Mouse (Mus musculus) hindlimb bud, embryonic 11.5 days (tissue): ENCODE data around the gene Hspa5.
"Not testable (repeated sequence)": the region's sequence is repeated elsewhere in the genome, so short reads cannot be mapped to it uniquely, and the experiment has no call there.

ENCODE experiments used
- DNase-seq: peaks from one replicate; pipeline ENCODE4 v3.0.0-alpha.2; 2012; ENCODE audit warnings: low read depth, low spot score; ENCODE audit errors: extremely low spot score

Hspa5 gene

GRCm38 (mm10) chr2:34805364-34805950 is 33.7 kb downstream of the Hspa5 start:
- no peak for DNase-seq

- DNase-seq = no peak
Observed at GRCm38 (mm10) chr2:34808057-34808456, 36.3 kb downstream of the Hspa5 start.

GRCm38 (mm10) chr2:34809568-34809967 is 37.8 kb downstream of the Hspa5 start:
- DNase-seq = no peak

DNA sequence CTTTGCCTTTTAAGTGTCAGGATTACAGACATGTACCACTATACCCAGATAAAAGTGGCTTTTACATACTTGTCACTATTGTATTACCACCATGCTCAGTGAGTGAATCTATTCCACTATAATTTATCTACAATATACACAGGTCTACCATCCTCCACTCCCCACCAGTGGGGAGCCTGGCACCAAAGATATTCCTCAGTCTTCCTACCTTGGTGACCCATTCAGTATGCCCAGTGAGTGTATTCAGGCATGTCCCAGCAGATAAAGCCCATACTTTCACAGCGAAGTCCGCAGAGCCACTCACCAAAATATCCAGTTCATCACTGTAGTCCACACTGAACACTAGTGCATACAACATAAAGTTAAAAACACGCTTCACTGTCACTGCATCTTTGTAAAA is 39.0 kb downstream of the Hspa5 start:
- DNase-seq = no peak

DNA sequence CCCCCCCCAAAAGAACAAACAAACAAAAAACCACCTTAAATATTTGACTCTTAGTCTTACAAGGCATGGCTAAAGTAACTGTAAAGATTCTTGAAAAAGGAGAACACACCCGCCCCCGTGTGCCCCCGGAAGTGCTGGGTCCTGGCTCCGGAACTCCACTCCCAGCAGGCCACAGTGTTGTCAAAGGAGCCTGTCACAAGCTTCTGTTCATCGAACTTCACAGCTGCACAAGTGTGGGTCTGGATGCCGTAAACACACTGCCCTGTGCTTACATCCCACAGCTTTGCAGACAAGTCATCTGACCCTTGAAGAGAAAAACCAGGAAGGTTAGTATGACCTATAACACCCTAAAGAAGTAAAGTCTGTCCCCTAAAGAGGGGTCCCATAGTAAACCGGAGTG is 40.9 kb downstream of the Hspa5 start:
- no peak for DNase-seq

- DNase-seq = not testable (repeated sequence)
Observed at GRCm38 (mm10) chr2:34815893-34816292, 44.1 kb downstream of the Hspa5 start.

DNA sequence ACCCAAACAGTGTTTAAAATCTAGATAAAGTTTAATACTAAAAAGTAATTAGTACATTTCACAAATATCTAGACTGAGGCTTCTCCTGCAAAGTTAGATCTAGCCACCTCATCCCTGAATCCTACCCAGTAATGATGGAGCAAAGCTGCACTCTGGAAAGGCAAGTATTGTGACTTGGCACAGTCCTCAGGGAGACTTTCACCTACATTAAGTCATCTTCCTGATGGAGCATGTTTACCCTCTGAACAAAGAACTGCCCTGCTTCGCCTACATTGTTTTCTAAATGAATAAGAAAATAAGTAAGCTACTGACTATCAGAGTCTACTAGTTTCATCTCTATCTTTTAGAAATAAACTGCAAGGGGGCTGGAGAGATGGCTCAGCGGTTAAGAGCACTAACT is 46.7 kb downstream of the Hspa5 start:
- no peak for DNase-seq

GRCm38 (mm10) chr2:34825827-34826459 is 54.2 kb downstream of the Hspa5 start, which contains the start of gene Fbxw2:
Gene Fbxw2, minus strand, starts transcription at chr2:34826311.
- peak; percentile 72 for DNase-seq

DNA sequence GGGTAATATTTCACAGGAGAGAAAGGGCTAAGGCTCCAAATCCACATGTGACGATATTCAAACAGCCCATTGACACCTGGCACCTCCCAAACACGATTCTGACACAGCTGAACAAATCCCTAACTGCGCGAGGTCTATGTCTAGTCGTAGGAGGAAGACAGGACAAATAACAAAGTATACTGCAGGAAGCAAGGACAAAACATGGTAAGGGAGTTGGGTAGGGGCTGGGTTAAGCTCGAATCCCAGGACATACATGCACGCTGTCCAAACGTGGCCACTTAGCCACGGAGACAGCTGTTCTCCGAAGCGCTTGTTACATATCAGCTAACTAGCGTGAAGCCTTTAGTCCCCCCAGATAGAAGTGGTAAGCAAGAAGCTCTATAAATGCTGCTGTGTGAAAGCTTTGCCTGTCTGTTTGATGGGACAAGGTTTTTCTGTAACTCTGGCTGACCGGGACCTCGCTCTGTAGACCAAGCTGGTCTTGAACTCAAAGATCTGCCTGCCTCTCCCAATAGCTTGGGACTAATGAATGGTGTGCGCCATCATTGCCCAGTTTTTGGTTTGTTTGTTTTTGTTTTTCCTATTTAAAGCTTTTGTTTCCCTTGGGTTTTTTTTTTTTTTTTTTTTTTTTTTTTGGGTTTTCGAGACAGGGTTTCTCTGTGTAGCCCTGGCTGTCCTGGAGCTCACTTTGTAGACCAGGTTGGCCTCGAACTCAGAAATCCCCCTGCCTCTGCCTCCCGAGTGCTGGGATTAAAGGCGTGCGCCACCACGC is 54.9 kb downstream of the Hspa5 start:
- DNase-seq = no peak
